Mouse (Mus musculus) limb, embryonic 11.5 days (tissue): Measurements from ENCODE around the gene Eps15. TPM values are rescaled to one million over a fixed set of nuclear protein-coding genes. Genes with fewer than 3 reads are reported as not detected.

ENCODE experiments used
- ATAC-seq: fragments of 200-750 bp; cut with Nextera tagmentation; 2 replicates; pipeline ENCODE4 v1.8.0; 2017; ENCODE audit warnings: low read depth; ENCODE audit not compliant: insufficient number of reproducible peaks, low FRiP score, low TSS enrichment
- DNase-seq: peaks from one replicate; pipeline ENCODE4 v3.0.0-alpha.2; 2015; ENCODE audit warnings: low spot score
- H3K27ac ChIP-seq: fragments of 300-500 bp; sonication (generic); replicated peaks from 2 replicates; pipeline ENCODE4 v1.5.1; 2014; ENCODE audit warnings: low read depth, mild to moderate bottlenecking, low read length
- H3K27me3 ChIP-seq: fragments of 300-500 bp; sonication (generic); 2 replicates; pipeline ENCODE4 v1.6.1; 2014; ENCODE audit warnings: mild to moderate bottlenecking, low read length, mixed read lengths; ENCODE audit not compliant: control insufficient read depth, insufficient read depth
- H3K36me3 ChIP-seq: fragments of 300-500 bp; sonication (generic); 2 replicates; pipeline ENCODE4 v1.6.1; 2014; ENCODE audit warnings: mild to moderate bottlenecking, low read length, moderate library complexity, mixed read lengths; ENCODE audit not compliant: control insufficient read depth, insufficient read depth
- H3K4me1 ChIP-seq: fragments of 300-500 bp; sonication (generic); 2 replicates; pipeline ENCODE4 v1.6.1; 2014; ENCODE audit warnings: low read length, mixed read lengths; ENCODE audit not compliant: control insufficient read depth, insufficient read depth
- H3K4me2 ChIP-seq: fragments of 300-500 bp; sonication (generic); 2 replicates; pipeline ENCODE4 v1.6.1; 2014; ENCODE audit warnings: low read depth, mild to moderate bottlenecking, moderate library complexity; ENCODE audit not compliant: severe bottlenecking
- H3K4me3 ChIP-seq: fragments of 300-500 bp; sonication (generic); 2 replicates; pipeline ENCODE4 v1.5.1; 2014; ENCODE audit warnings: low read depth, low read length
- H3K9ac ChIP-seq: fragments of 300-500 bp; sonication (generic); 2 replicates; pipeline ENCODE4 v1.6.1; 2014; ENCODE audit warnings: mild to moderate bottlenecking, low read length
- H3K9me3 ChIP-seq: fragments of 300-500 bp; sonication (generic); 2 replicates; pipeline ENCODE4 v1.6.1; 2016; ENCODE audit warnings: low read length; ENCODE audit not compliant: control insufficient read depth
- WGBS: fragments of 180-500 bp; shearing (Covaris S2); extraction: QIAGEN DNeasy Blood & Tissue Kit; methylation state at CpG from one replicate; pipeline ENCODE4 v1.1.7; 2014; 5-methylcytosine and 5-hydroxymethylcytosine counted together
- polyA plus RNA-seq: library from polyadenylated mRNA; unstranded; fragments of >200 nt; fragmentation: Nextera tagmentation; extraction: Ambion mirVana; gene quantifications from 2 replicates; pipeline ENCODE4 v1.2.1, GENCODE M21; 2014

Eps15 gene
- polyA plus RNA-seq, 1 experiment from 2014 or later = 38.7 TPM

- H3K4me2 ChIP-seq = no peak overlapping the region
- H3K27me3 ChIP-seq = no peaks in the 10 kb centered on the region
- WGBS = 85% methylated on average over 7 of the region's 7 CpGs
- no peak for ATAC-seq
- H3K4me3 ChIP-seq = no peak overlapping the region
- no peaks in the 10 kb centered on the region for H3K9me3 ChIP-seq
- no peaks in the 10 kb centered on the region for H3K4me1 ChIP-seq
- H3K36me3 ChIP-seq = no peaks in the 10 kb centered on the region
- DNase-seq = no peak
- no peak overlapping the region for H3K9ac ChIP-seq
- no peak overlapping the region for H3K27ac ChIP-seq
Measured at GRCm38 (mm10) chr4:109421608-109422007, 141.5 kb downstream of the Eps15 start.

- no peak overlapping the region for H3K27ac ChIP-seq
- H3K9me3 ChIP-seq = no peaks in the 10 kb centered on the region
- ATAC-seq = no peak
- no peak overlapping the region for H3K4me2 ChIP-seq
- 80% methylated on average over 6 of the region's 6 CpGs for WGBS
- no peak overlapping the region for H3K4me3 ChIP-seq
- no peak overlapping the region for H3K9ac ChIP-seq
- no peaks in the 10 kb centered on the region for H3K27me3 ChIP-seq
- no peaks in the 10 kb centered on the region for H3K4me1 ChIP-seq
- DNase-seq = no peak
- H3K36me3 ChIP-seq = no peaks in the 10 kb centered on the region
Measured at GRCm38 (mm10) chr4:109422436-109422835, 142.4 kb downstream of the Eps15 start.

- H3K4me2 ChIP-seq = no peak overlapping the region
- H3K9me3 ChIP-seq = no peaks in the 10 kb centered on the region
- ATAC-seq (no peak), DNase-seq (no peak)
- H3K9ac ChIP-seq = no peak overlapping the region
- H3K4me1 ChIP-seq = no peaks in the 10 kb centered on the region
- H3K27me3 ChIP-seq = no peaks in the 10 kb centered on the region
- H3K36me3 ChIP-seq = no peaks in the 10 kb centered on the region
- no peak overlapping the region for H3K27ac ChIP-seq
- H3K4me3 ChIP-seq = no peak overlapping the region
- WGBS = 78% methylated on average over 2 of the region's 2 CpGs
Measured at GRCm38 (mm10) chr4:109423438-109423837, 143.4 kb downstream of the Eps15 start.

GRCm38 (mm10) chr4:109427058-109427457, 147.0 kb downstream of the Eps15 start:
- Histone ChIP-seq H3K9me3 (no peaks in the 10 kb centered on the region), H3K27ac (no peak overlapping the region), H3K4me1 (peaks cover under 1% of the 10 kb centered on the region), H3K4me2 (no peak overlapping the region), H3K36me3 (no peaks in the 10 kb centered on the region), H3K4me3 (no peak overlapping the region), H3K27me3 (no peaks in the 10 kb centered on the region), H3K9ac (no peak overlapping the region)
- ATAC-seq (no peak), DNase-seq (no peak)
- WGBS = 70% methylated on average over 1 of the region's 1 CpGs

- Histone ChIP-seq H3K27me3 (no peaks in the 10 kb centered on the region), H3K9me3 (no peaks in the 10 kb centered on the region), H3K9ac (no peak overlapping the region), H3K4me2 (no peak overlapping the region), H3K36me3 (no peaks in the 10 kb centered on the region), H3K4me1 (peaks cover 12% of the 10 kb centered on the region), H3K4me3 (no peak overlapping the region), H3K27ac (no peak overlapping the region)
- DNase-seq = no peak
- no peak for ATAC-seq
- WGBS = 91% methylated on average over 7 of the region's 7 CpGs
Measured at GRCm38 (mm10) chr4:109430250-109430649, 150.2 kb downstream of the Eps15 start.

GRCm38 (mm10) chr4:109430854-109431253, 150.8 kb downstream of the Eps15 start:
- H3K27ac ChIP-seq = no peak overlapping the region
- DNase-seq = peak; percentile 62
- no peak overlapping the region for H3K9ac ChIP-seq
- H3K27me3 ChIP-seq = no peaks in the 10 kb centered on the region
- no peak for ATAC-seq
- no peak overlapping the region for H3K4me2 ChIP-seq
- H3K4me1 ChIP-seq = peaks cover 12% of the 10 kb centered on the region
- no peaks in the 10 kb centered on the region for H3K36me3 ChIP-seq
- WGBS = 49% methylated on average over 13 of the region's 13 CpGs
- no peak overlapping the region for H3K4me3 ChIP-seq
- no peaks in the 10 kb centered on the region for H3K9me3 ChIP-seq

- ATAC-seq (0 out of 2 replicates have a peak, but pooled peaks have one; percentile 33), DNase-seq (no peak)
- H3K27ac ChIP-seq = no peak overlapping the region; the same call in 1 of the 2 replicates
- WGBS = 46% methylated on average over 16 of the region's 16 CpGs
- peak overlapping the region; percentile 43; the same call in 1 of the 2 replicates for H3K9ac ChIP-seq
- H3K36me3 ChIP-seq = no peaks in the 10 kb centered on the region
- no peaks in the 10 kb centered on the region for H3K9me3 ChIP-seq
- no peak overlapping the region for H3K4me2 ChIP-seq
- no peaks in the 10 kb centered on the region for H3K27me3 ChIP-seq
- peaks cover 12% of the 10 kb centered on the region for H3K4me1 ChIP-seq
- no peak overlapping the region for H3K4me3 ChIP-seq
Measured at GRCm38 (mm10) chr4:109432668-109433375, 152.8 kb downstream of the Eps15 start.

- Histone ChIP-seq H3K27me3 (no peaks in the 10 kb centered on the region), H3K27ac (0 out of 2 replicates have a peak overlapping the region, but pooled peaks have one; percentile 47), H3K4me3 (no peak overlapping the region), H3K9ac (no peak overlapping the region), H3K4me2 (no peak overlapping the region), H3K9me3 (no peaks in the 10 kb centered on the region), H3K36me3 (no peaks in the 10 kb centered on the region), H3K4me1 (peaks cover 12% of the 10 kb centered on the region)
- DNase-seq = no peak
- ATAC-seq = no peak
- 72% methylated on average over 6 of the region's 6 CpGs for WGBS
Measured at GRCm38 (mm10) chr4:109433641-109434040, 153.6 kb downstream of the Eps15 start.

- H3K4me3 ChIP-seq = no peak overlapping the region
- WGBS = 96% methylated on average over 1 of the region's 1 CpGs
- no peaks in the 10 kb centered on the region for H3K9me3 ChIP-seq
- no peaks in the 10 kb centered on the region for H3K27me3 ChIP-seq
- no peak overlapping the region for H3K27ac ChIP-seq
- no peak for DNase-seq
- peaks cover 12% of the 10 kb centered on the region for H3K4me1 ChIP-seq
- ATAC-seq = no peak
- H3K4me2 ChIP-seq = no peak overlapping the region
- H3K9ac ChIP-seq = no peak overlapping the region
- H3K36me3 ChIP-seq = no peaks in the 10 kb centered on the region
Measured at GRCm38 (mm10) chr4:109434256-109434655, 154.2 kb downstream of the Eps15 start.
